In the genomic region with DNA sequence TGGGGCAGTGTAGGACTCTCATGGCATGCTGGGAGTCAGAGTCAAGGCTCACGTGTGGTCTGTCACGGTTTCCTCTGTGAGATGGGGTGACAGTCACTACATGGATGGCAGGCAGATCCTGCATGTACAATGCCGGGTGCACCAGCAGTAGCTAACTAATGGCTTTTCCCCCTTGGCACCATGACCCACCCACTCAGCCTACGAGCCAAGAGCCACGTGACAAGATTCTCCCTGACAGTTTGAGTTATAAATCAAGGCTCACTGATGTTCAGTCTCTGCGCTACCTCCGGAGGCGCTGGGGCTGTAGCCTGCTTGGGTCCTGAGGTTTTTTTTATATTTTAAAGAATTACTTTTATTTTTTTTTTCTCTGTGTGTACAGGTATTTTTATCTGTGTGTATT, we compare ENCODE assay signal across 19 mouse cellular contexts. TPM values are rescaled to one million over a fixed set of nuclear protein-coding genes. Genes with fewer than 3 reads are reported as not detected.
A peak's percentile ranks its signal among the peaks of the same experiment; 100 is the strongest.
DNase-seq lines count a peak whose midpoint lies in the region; ATAC-seq and TF ChIP-seq lines count a peak whose summit lies in the region.
"Had no signal": no experiment of that assay in that cellular context is flagged by ENCODE, and none has a peak within 500 bp of the region (broad histone marks: within the 10 kb centered on the region; RNA-seq: fewer than 3 reads in every experiment).

No protein-coding gene starts in this region.

- no peak overlapping the region for H3K27ac ChIP-seq in heart, embryonic 13.5 days (replicated peaks)
- H3K27ac ChIP-seq in lung, embryonic 16.5 days (ENCODE audit: low read length), result peak overlapping the region; percentile 41; the same call in 1 of the 2 replicates
- peak overlapping the region; percentile 97 for H3K27ac ChIP-seq in liver, embryonic 13.5 days
- peak overlapping the region; percentile 76 for H3K27ac ChIP-seq in neural tube, embryonic 13.5 days (replicated peaks)
- H3K27ac ChIP-seq: forebrain, embryonic 15.5 days; kidney, postnatal 0 days; stomach, embryonic 15.5 days had no signal

- no peak overlapping the region for H3K4me3 ChIP-seq in heart, embryonic 13.5 days
- no peak overlapping the region for H3K4me3 ChIP-seq in lung, embryonic 16.5 days (ENCODE audit: low read length)
- H3K4me3 ChIP-seq in lung, adult 2 months (replicated peaks; ENCODE audit: extremely low read depth, low read depth, low read length), result no peak overlapping the region
- peak overlapping the region; percentile 86 for H3K4me3 ChIP-seq in liver, embryonic 13.5 days (replicated peaks)
- H3K4me3 ChIP-seq in neural tube, embryonic 13.5 days, result no peak overlapping the region
- H3K4me3 ChIP-seq: forebrain, embryonic 15.5 days; stomach, embryonic 15.5 days had no signal

- no peaks in the 10 kb centered on the region for H3K9me3 ChIP-seq in heart, embryonic 13.5 days
- H3K9me3 ChIP-seq in lung, embryonic 16.5 days (ENCODE audit: control insufficient read depth, low read length), result no peaks in the 10 kb centered on the region
- H3K9me3 ChIP-seq in liver, embryonic 13.5 days (replicated peaks), result no peaks in the 10 kb centered on the region
- no peaks in the 10 kb centered on the region for H3K9me3 ChIP-seq in neural tube, embryonic 13.5 days
- H3K9me3 ChIP-seq: forebrain, embryonic 15.5 days; stomach, embryonic 15.5 days had no signal

- ATAC-seq in heart, embryonic 13.5 days (ENCODE audit: extremely low read depth, insufficient number of reproducible peaks, low FRiP score, low TSS enrichment), result no peak
- no peak for ATAC-seq in lung, embryonic 16.5 days (ENCODE audit: low read depth)
- ATAC-seq in liver, embryonic 13.5 days (ENCODE audit: low read depth), result no peak
- no peak for ATAC-seq in neural tube, embryonic 13.5 days (ENCODE audit: low read depth)
- ATAC-seq: forebrain, embryonic 15.5 days; inflammation-experienced regulatory T-cells, adult 6 months had no signal

- peaks cover 92% of the 10 kb centered on the region for H3K4me1 ChIP-seq in heart, embryonic 13.5 days
- H3K4me1 ChIP-seq in lung, embryonic 16.5 days (replicated peaks; ENCODE audit: control insufficient read depth, insufficient read depth, low read length), result peaks cover 84% of the 10 kb centered on the region
- H3K4me1 ChIP-seq in lung, adult 2 months (ENCODE audit: control insufficient read depth, insufficient read depth, low read length), result peaks cover 76% of the 10 kb centered on the region
- H3K4me1 ChIP-seq in liver, embryonic 13.5 days (replicated peaks), result peaks cover 98% of the 10 kb centered on the region
- H3K4me1 ChIP-seq in neural tube, embryonic 13.5 days (replicated peaks), result peaks cover 58% of the 10 kb centered on the region

- no peaks in the 10 kb centered on the region for H3K36me3 ChIP-seq in heart, embryonic 13.5 days
- no peaks in the 10 kb centered on the region for H3K36me3 ChIP-seq in lung, embryonic 16.5 days (ENCODE audit: control insufficient read depth, insufficient read depth, low read length)
- no peaks in the 10 kb centered on the region for H3K36me3 ChIP-seq in liver, embryonic 13.5 days
- H3K36me3 ChIP-seq in neural tube, embryonic 13.5 days, result no peaks in the 10 kb centered on the region
- H3K36me3 ChIP-seq: forebrain, embryonic 15.5 days; stomach, embryonic 15.5 days had no signal

- TF ChIP-seq CTCF in lung, adult 2 months (IDR thresholded peaks at IDR 0.05; ENCODE audit: insufficient read depth, low read length), result no peak

- H3K27me3 ChIP-seq in heart, embryonic 13.5 days (replicated peaks), result no peaks in the 10 kb centered on the region
- no peaks in the 10 kb centered on the region for H3K27me3 ChIP-seq in lung, embryonic 16.5 days (ENCODE audit: control insufficient read depth, insufficient read depth, low read depth, low read length)
- no peaks in the 10 kb centered on the region for H3K27me3 ChIP-seq in liver, embryonic 13.5 days
- H3K27me3 ChIP-seq in neural tube, embryonic 13.5 days, result peaks cover 21% of the 10 kb centered on the region
- H3K27me3 ChIP-seq: stomach, embryonic 15.5 days had no signal

- peak overlapping the region; percentile 77 for H3K4me2 ChIP-seq in heart, embryonic 13.5 days
- no peak overlapping the region for H3K4me2 ChIP-seq in lung, embryonic 16.5 days (ENCODE audit: low read depth, low read length)
- peak overlapping the region; percentile 94 for H3K4me2 ChIP-seq in liver, embryonic 13.5 days
- H3K4me2 ChIP-seq in neural tube, embryonic 13.5 days, result peak overlapping the region; percentile 25; the same call in 1 of the 2 replicates
- H3K4me2 ChIP-seq: forebrain, embryonic 15.5 days; stomach, embryonic 15.5 days had no signal

- H3K9ac ChIP-seq in heart, embryonic 13.5 days, result no peak overlapping the region
- H3K9ac ChIP-seq in lung, embryonic 16.5 days (ENCODE audit: low read length), result no peak overlapping the region
- peak overlapping the region; percentile 93 for H3K9ac ChIP-seq in liver, embryonic 13.5 days
- no peak overlapping the region for H3K9ac ChIP-seq in neural tube, embryonic 13.5 days
- H3K9ac ChIP-seq: forebrain, embryonic 15.5 days; stomach, embryonic 15.5 days had no signal

- no peak for TF ChIP-seq POLR2A in lung, adult 2 months (IDR thresholded peaks at IDR 0.05; ENCODE audit: borderline replicate concordance, extremely low read depth, low read depth, low read length)

- no peak for DNase-seq in heart, adult 8-10 months (ENCODE audit: low spot score)
- DNase-seq in lung, adult 2 months, result no peak
- no peak for DNase-seq in liver, embryonic 13.5 days
- no peak for DNase-seq in urinary bladder, postnatal 25 days (ENCODE audit: low spot score)
- no peak for DNase-seq in layer of hippocampus, adult 9-11 months
- DNase-seq: thymus, postnatal 25 days had no signal

- WGBS in heart, embryonic 13.5 days, result 67% methylated on average over 8 of the region's 8 CpGs
- 47% methylated on average over 8 of the region's 8 CpGs for WGBS in lung, embryonic 16.5 days
- 24% methylated on average over 8 of the region's 8 CpGs for WGBS in lung, adult 2 months
- WGBS in liver, embryonic 13.5 days (ENCODE audit: insufficient replicate concordance), result 60% methylated on average over 8 of the region's 8 CpGs
- WGBS in neural tube, embryonic 13.5 days, result 27% methylated on average over 8 of the region's 8 CpGs

RNA-seq across cellular contexts. Expression of gene Rhbdf2, which starts 7.3 kb away (rescaled TPM):
- 7.2 and 8.0 TPM in 2 replicates for polyA plus RNA-seq in heart, embryonic 13.5 days (2015; fragmentation: Nextera tagmentation; extraction: Ambion mirVana)
- total RNA-seq in heart, adult 8-10 months (2022), result 10 to 100 TPM in 3 of 4 experiments, 1 to 10 TPM in 1; 8.7 to 12.6 (median 10.6) TPM
- 17.9 and 19.6 TPM in 2 replicates for polyA plus RNA-seq in lung, embryonic 16.5 days (2015; fragmentation: Nextera tagmentation; extraction: Ambion mirVana)
- 82.2 and 87.8 TPM in 2 replicates for polyA plus RNA-seq in lung, adult 2 months (2012; rRNA removed)
- polyA plus RNA-seq in liver, embryonic 13.5 days (2015; fragmentation: Nextera tagmentation; extraction: Ambion mirVana), result 5.8 and 6.6 TPM in 2 replicates
- 3.7 TPM in 2 replicates for polyA plus RNA-seq in neural tube, embryonic 13.5 days (2015; fragmentation: Nextera tagmentation; extraction: Ambion mirVana)

RNA-seq across cellular contexts. Expression of gene Aanat, which starts 33.3 kb away (rescaled TPM):
- not detected in 2 replicates for polyA plus RNA-seq in heart, embryonic 13.5 days (2015; fragmentation: Nextera tagmentation; extraction: Ambion mirVana)
- total RNA-seq in heart, adult 8-10 months (2022), result not detected
- not detected in 2 replicates for polyA plus RNA-seq in lung, embryonic 16.5 days (2015; fragmentation: Nextera tagmentation; extraction: Ambion mirVana)
- polyA plus RNA-seq in lung, adult 2 months (2012; rRNA removed), result 0.15 TPM in 1 of 2 replicates, not detected in the other
- polyA plus RNA-seq in liver, embryonic 13.5 days (2015; fragmentation: Nextera tagmentation; extraction: Ambion mirVana), result not detected in 2 replicates
- 0.18 TPM in 1 of 2 replicates, not detected in the other for polyA plus RNA-seq in neural tube, embryonic 13.5 days (2015; fragmentation: Nextera tagmentation; extraction: Ambion mirVana)
- total RNA-seq: common myeloid progenitor, adult 5-6 weeks; gastrocnemius, adult 8-10 months; monocyte, adult 5-6 weeks had no signal
- polyA plus RNA-seq: embryonic facial prominence, embryonic 14.5 days; heart, postnatal 0 days; inflammation-experienced regulatory T-cells, adult 6 months; kidney, postnatal 0 days; small intestine, adult 2 months had no signal

RNA-seq across cellular contexts. Expression of gene Prcd, which starts 33.8 kb away (rescaled TPM):
- 0.51 and 0.93 TPM in 2 replicates for polyA plus RNA-seq in heart, embryonic 13.5 days (2015; fragmentation: Nextera tagmentation; extraction: Ambion mirVana)
- total RNA-seq in heart, adult 8-10 months (2022), result 1 to 10 TPM; 1.4 to 2.0 (median 1.8) TPM
- polyA plus RNA-seq in lung, embryonic 16.5 days (2015; fragmentation: Nextera tagmentation; extraction: Ambion mirVana), result 5.0 and 11.0 TPM in 2 replicates
- 2.8 and 5.6 TPM in 2 replicates for polyA plus RNA-seq in lung, adult 2 months (2012; rRNA removed)
- polyA plus RNA-seq in liver, embryonic 13.5 days (2015; fragmentation: Nextera tagmentation; extraction: Ambion mirVana), result 0.31 and 0.33 TPM in 2 replicates
- 1.9 and 2.3 TPM in 2 replicates for polyA plus RNA-seq in neural tube, embryonic 13.5 days (2015; fragmentation: Nextera tagmentation; extraction: Ambion mirVana)
- total RNA-seq: common myeloid progenitor, adult 5-6 weeks; monocyte, adult 5-6 weeks had no signal
- polyA plus RNA-seq: inflammation-experienced regulatory T-cells, adult 6 months had no signal

RNA-seq across cellular contexts. Expression of gene Cygb, which starts 34.6 kb away (rescaled TPM):
- 2.6 TPM in 2 replicates for polyA plus RNA-seq in heart, embryonic 13.5 days (2015; fragmentation: Nextera tagmentation; extraction: Ambion mirVana)
- 10 to 100 TPM; 40.6 to 64.1 (median 43.0) TPM for total RNA-seq in heart, adult 8-10 months (2022)
- polyA plus RNA-seq in lung, embryonic 16.5 days (2015; fragmentation: Nextera tagmentation; extraction: Ambion mirVana), result 13.3 TPM in 2 replicates
- polyA plus RNA-seq in lung, adult 2 months (2012; rRNA removed), result 33.6 and 41.2 TPM in 2 replicates
- polyA plus RNA-seq in liver, embryonic 13.5 days (2015; fragmentation: Nextera tagmentation; extraction: Ambion mirVana), result 0.60 and 0.70 TPM in 2 replicates
- polyA plus RNA-seq in neural tube, embryonic 13.5 days (2015; fragmentation: Nextera tagmentation; extraction: Ambion mirVana), result 16.1 and 17.2 TPM in 2 replicates
- total RNA-seq: common myeloid progenitor, adult 5-6 weeks; monocyte, adult 5-6 weeks had no signal

RNA-seq across cellular contexts. Expression of gene Ube2o, which starts 38.3 kb away (rescaled TPM):
- polyA plus RNA-seq in heart, embryonic 13.5 days (2015; fragmentation: Nextera tagmentation; extraction: Ambion mirVana), result 7.9 and 8.3 TPM in 2 replicates
- total RNA-seq in heart, adult 8-10 months (2022), result 10 to 100 TPM; 27.4 to 33.1 (median 29.8) TPM
- polyA plus RNA-seq in lung, embryonic 16.5 days (2015; fragmentation: Nextera tagmentation; extraction: Ambion mirVana), result 5.2 and 5.8 TPM in 2 replicates
- polyA plus RNA-seq in lung, adult 2 months (2012; rRNA removed), result 18.3 and 18.8 TPM in 2 replicates
- 17.5 and 22.1 TPM in 2 replicates for polyA plus RNA-seq in liver, embryonic 13.5 days (2015; fragmentation: Nextera tagmentation; extraction: Ambion mirVana)
- polyA plus RNA-seq in neural tube, embryonic 13.5 days (2015; fragmentation: Nextera tagmentation; extraction: Ambion mirVana), result 20.1 and 24.6 TPM in 2 replicates
